Mouse (Mus musculus) ES-Bruce4 (cell line): ENCODE data around the gene Nol6.

ENCODE experiments used
- CTCF ChIP-seq: IDR thresholded peaks from one replicate; pipeline ENCODE4 v1.8.1; 2011; ENCODE audit warnings: low read depth, low read length
- EP300 ChIP-seq: IDR thresholded peaks from 2 replicates; pipeline ENCODE4 v1.6.1; 2011; ENCODE audit warnings: low read depth, low read length; ENCODE audit not compliant: insufficient read depth
- POLR2A ChIP-seq: IDR thresholded peaks from one replicate; pipeline ENCODE4 v1.8.1; 2011; ENCODE audit warnings: low read length; ENCODE audit not compliant: insufficient read depth

- TF ChIP-seq CTCF = no peak
- no peak for TF ChIP-seq EP300
- no peak for TF ChIP-seq POLR2A
Observed at GRCm38 (mm10) chr4:41142601-41143000, 18.3 kb upstream of the Nol6 start.
